Mouse (Mus musculus) A20 (cell line): ENCODE data around the gene Prss16.

ENCODE experiments used
- DNase-seq: peaks from one replicate; pipeline ENCODE4 v3.0.0-alpha.2; 2011; ENCODE audit warnings: low read depth, low spot score

The Prss16 gene

GRCm38 (mm10) chr13:22036149-22036956 lies 26.8 kb upstream of the Prss16 start:
- peak; percentile 78 for DNase-seq

- DNase-seq = peak; percentile 96
Observed at GRCm38 (mm10) chr13:22035267-22036148, 26.0 kb upstream of the Prss16 start, which contains the start of the genes Hist1h2ah and Hist1h2bk. Gene Hist1h2ah, minus strand, starts transcription at chr13:22035568. Gene Hist1h2bk, plus strand, starts transcription at chr13:22035870.

- DNase-seq = peak; percentile 81
Observed at GRCm38 (mm10) chr13:22034443-22035266, 25.1 kb upstream of the Prss16 start.

- peak; percentile 46 for DNase-seq
Observed at GRCm38 (mm10) chr13:22033741-22034442, 24.4 kb upstream of the Prss16 start.

GRCm38 (mm10) chr13:22030493-22030892 lies 21.0 kb upstream of the Prss16 start:
- peak; percentile 66 for DNase-seq

- DNase-seq = peak; percentile 59
Observed at GRCm38 (mm10) chr13:22029928-22030327, 20.4 kb upstream of the Prss16 start.

GRCm38 (mm10) chr13:22028673-22029460 lies 19.3 kb upstream of the Prss16 start:
- DNase-seq = peak; percentile 94

GRCm38 (mm10) chr13:22026058-22027031 lies 16.8 kb upstream of the Prss16 start:
- peak; percentile 91 for DNase-seq

- peak; percentile 89 for DNase-seq
Observed at GRCm38 (mm10) chr13:22022241-22022640, 12.7 kb upstream of the Prss16 start.

- DNase-seq = peak; percentile 75
Observed at GRCm38 (mm10) chr13:22021581-22021980, 12.0 kb upstream of the Prss16 start.

- DNase-seq = peak; percentile 81
Observed at GRCm38 (mm10) chr13:22020901-22021339, 11.4 kb upstream of the Prss16 start.

GRCm38 (mm10) chr13:22019934-22020835 lies 10.6 kb upstream of the Prss16 start:
- peak; percentile 65 for DNase-seq

GRCm38 (mm10) chr13:22015479-22016450 lies 6.2 kb upstream of the Prss16 start:
- DNase-seq = peak; percentile 93

- DNase-seq = no peak
Observed at GRCm38 (mm10) chr13:22014411-22014845, 4.9 kb upstream of the Prss16 start.

- DNase-seq = no peak
Observed at GRCm38 (mm10) chr13:22013716-22014115, 4.2 kb upstream of the Prss16 start.

GRCm38 (mm10) chr13:22008707-22009106 lies 835 bp downstream of the Prss16 start:
- DNase-seq = no peak
